Mouse (Mus musculus): ENCODE measurements around the gene Rdm1.

Rdm1 gene

DNA sequence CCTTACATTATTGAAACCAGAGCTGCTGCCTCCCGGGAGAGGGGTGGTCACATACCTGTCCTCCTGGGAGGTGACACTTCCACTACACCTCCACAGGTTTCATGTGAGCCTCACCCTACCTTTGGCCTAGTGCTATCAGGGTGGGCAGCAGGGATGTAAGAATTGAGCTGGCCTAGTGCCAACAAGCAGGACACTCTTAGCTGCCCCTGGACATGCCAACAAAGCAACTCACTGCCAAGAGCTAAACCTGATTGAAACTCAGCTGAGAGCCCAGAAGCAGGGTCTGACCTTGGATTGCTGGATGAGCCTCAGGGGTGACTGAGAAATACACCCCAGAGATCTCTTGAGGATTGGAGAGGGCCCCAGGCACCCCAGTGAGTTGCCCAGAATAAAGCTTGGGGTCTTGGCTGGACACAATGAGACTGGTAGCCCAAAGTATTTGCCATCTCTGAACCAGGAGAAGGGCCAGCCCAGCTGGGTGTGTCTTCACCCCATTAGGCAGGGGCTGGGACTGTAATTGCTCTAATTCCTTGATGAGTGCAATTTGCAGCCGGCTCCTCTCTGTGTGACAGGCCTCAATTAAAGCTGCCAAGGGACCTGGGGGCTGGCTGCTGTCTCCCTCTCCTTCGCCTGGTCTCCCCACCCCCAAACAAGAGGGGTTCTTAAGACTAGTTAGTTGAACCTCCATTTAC is 53.8 kb downstream of the Rdm1 start:
- DNase-seq (ENCODE audit: low spot score in 2 of 2), result no peak

DNA sequence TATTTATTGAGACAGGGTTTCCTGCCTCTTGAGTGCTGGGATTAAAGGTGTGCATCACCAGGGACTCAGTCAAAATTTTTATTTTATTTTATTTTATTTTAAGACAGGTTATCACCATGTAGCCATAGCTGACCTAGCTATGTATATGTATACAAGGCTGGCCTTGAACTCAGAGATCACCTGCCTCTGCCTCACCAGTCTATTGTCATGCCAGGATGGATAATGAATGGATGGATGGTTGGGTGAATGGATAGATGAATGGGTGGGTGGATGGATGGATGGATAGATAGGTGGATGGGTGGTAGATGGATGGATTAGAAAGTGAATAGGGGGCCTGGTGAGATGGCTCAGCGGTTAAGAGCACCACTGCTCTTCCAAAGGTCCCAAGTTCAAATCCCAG is 55.0 kb downstream of the Rdm1 start:
- no peak for DNase-seq (ENCODE audit: low spot score in 2 of 2)

DNA sequence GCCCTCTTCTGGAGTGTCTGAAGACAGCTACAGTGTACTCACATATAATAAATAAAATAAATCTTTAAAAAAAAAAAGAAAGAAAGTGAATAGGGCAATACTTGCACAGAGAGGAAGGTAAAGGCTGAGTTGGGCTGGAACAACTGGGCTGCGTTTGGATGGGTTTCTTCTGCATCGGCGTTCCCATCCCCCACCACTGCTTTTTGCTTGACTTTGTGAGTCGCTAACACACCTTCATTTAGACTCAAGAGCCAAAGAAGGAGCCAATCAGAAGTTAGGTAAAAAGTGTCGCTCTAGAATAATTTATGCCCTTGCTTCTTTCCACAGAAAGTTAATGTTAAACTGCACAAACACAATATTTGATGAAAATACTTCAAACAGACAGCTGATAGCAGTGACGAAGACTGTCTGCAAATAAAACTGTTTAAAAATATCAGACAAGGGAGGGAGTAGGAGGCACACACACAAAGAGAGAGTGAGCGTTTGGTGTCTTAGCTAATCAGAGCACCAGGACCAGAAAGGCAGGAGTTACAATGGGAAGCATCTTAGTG is 55.5 kb downstream of the Rdm1 start:
- no peak for DNase-seq (ENCODE audit: low spot score in 2 of 2)
